Mouse (Mus musculus) hindbrain, embryonic 11.5 days (tissue): ENCODE results near the gene Nudcd3. TPM values are rescaled to one million over a fixed set of nuclear protein-coding genes. Genes with fewer than 3 reads are reported as not detected.
A peak's percentile ranks its signal among the peaks of the same experiment; 100 is the strongest.

Experiments
- ATAC-seq: fragments of 200-750 bp; cut with Nextera tagmentation; 2 replicates; pipeline ENCODE4 v1.8.0; 2017; ENCODE audit warnings: mild to moderate bottlenecking, moderate TSS enrichment, moderate library complexity; ENCODE audit not compliant: low FRiP score
- DNase-seq: peaks from one replicate; pipeline ENCODE4 v3.0.0-alpha.2; 2015; ENCODE audit warnings: low spot score
- H3K27ac ChIP-seq: fragments of 300-500 bp; sonication (generic); 2 replicates; pipeline ENCODE4 v1.5.1; 2014; ENCODE audit warnings: mild to moderate bottlenecking, low read depth, low read length
- H3K27me3 ChIP-seq: fragments of 300-500 bp; sonication (generic); 2 replicates; pipeline ENCODE4 v1.6.1; 2014; ENCODE audit warnings: mild to moderate bottlenecking, low read length, moderate library complexity, mixed read lengths; ENCODE audit not compliant: control insufficient read depth, insufficient read depth
- H3K36me3 ChIP-seq: fragments of 300-500 bp; sonication (generic); 2 replicates; pipeline ENCODE4 v1.6.1; 2014; ENCODE audit warnings: mild to moderate bottlenecking, low read length, moderate library complexity, mixed read lengths; ENCODE audit not compliant: control insufficient read depth, insufficient read depth
- H3K4me1 ChIP-seq: fragments of 300-500 bp; sonication (generic); replicated peaks from 2 replicates; pipeline ENCODE4 v1.6.1; 2014; ENCODE audit warnings: low read length, mixed read lengths; ENCODE audit not compliant: control insufficient read depth, insufficient read depth
- H3K4me2 ChIP-seq: fragments of 300-500 bp; sonication (generic); replicated peaks from 2 replicates; pipeline ENCODE4 v1.6.1; 2014; ENCODE audit warnings: mild to moderate bottlenecking, low read depth, low read length
- H3K4me3 ChIP-seq: fragments of 300-500 bp; sonication (generic); 2 replicates; pipeline ENCODE4 v1.5.1; 2014; ENCODE audit warnings: low read depth, low read length
- H3K9ac ChIP-seq: fragments of 300-500 bp; sonication (generic); 2 replicates; pipeline ENCODE4 v1.6.1; 2014; ENCODE audit warnings: low read depth, low read length
- H3K9me3 ChIP-seq: fragments of 300-500 bp; sonication (generic); 2 replicates; pipeline ENCODE4 v1.6.1; 2016; ENCODE audit warnings: low read length; ENCODE audit not compliant: control insufficient read depth
- WGBS: fragments of 180-500 bp; shearing (Covaris S2); extraction: QIAGEN DNeasy Blood & Tissue Kit; methylation state at CpG from one replicate; pipeline ENCODE4 v1.1.7; 2014; 5-methylcytosine and 5-hydroxymethylcytosine counted together
- polyA plus RNA-seq: library from polyadenylated mRNA; unstranded; fragments of >200 nt; fragmentation: Nextera tagmentation; extraction: Ambion mirVana; gene quantifications from 2 replicates; pipeline ENCODE4 v1.2.1, GENCODE M21; 2014

Gene Nudcd3
- polyA plus RNA-seq, result 40.8 and 43.9 TPM in 2 replicates

DNA sequence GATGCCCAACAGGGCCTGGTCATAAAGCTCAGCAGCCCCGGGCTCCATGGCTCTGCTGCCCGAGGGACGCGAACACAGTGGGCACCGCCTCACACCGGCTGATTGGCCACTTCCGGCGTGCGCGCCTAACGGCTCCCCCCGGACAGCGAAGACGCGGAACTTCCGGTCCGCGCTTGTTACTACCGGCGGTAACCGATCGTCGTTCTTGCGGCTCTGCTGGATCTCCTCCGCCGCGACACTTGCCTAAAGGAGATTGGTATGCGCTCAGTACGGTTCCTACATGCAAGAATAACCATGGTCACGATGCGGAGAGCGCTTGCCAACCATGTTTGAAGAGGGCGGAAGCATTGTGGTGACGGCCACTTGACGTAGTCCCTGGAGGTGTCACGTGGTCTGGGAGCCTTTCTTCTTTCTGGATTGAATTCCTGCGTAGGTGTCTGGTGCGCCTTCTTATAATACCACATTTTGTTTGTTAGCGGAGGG is at the start of gene Nudcd3:
Gene Nudcd3, minus strand, starts transcription at position 329 of the 483 bp plus-strand sequence.
- under 1% methylated on average over 39 of the region's 39 CpGs for WGBS
- peak; percentile 98 for ATAC-seq
- DNase-seq, result peak; percentile 92

DNA sequence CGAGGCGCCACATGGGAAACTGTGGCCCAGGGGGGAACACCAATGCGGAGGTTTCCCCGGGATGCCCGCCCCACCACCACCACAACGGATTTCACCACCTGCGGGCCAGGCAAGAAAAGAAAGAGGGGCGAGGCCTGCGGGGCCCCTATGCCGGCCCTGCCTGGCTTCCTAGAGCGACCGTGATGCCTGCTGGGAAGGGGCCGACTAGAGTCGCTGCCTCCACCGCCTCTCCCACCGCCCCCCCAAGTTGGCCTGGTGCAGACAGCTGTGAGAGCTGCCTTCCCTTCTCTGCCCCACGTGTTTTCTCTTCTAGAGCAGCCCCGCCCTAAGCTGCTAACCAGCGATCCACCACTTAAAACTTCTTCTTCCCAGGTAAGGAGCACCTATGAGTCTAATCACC is 44.5 kb upstream of the Nudcd3 start:
- Histone ChIP-seq H3K4me2 (no peak overlapping the region), H3K27me3 (no peaks in the 10 kb centered on the region), H3K4me3 (no peak overlapping the region), H3K27ac (no peak overlapping the region), H3K4me1 (no peaks in the 10 kb centered on the region), H3K9me3 (no peaks in the 10 kb centered on the region), H3K9ac (no peak overlapping the region), H3K36me3 (no peaks in the 10 kb centered on the region)
- ATAC-seq (no peak), DNase-seq (no peak)
- whole genome bisulfite sequencing, result 42% methylated on average over 18 of the region's 19 CpGs

More for the DNA sequence above, at the start of gene Nudcd3:
- Histone ChIP-seq H3K4me2 (peak within 1 kb of the TSS; percentile 96), H3K4me1 (peaks cover 2% of the 10 kb centered on the region; the same call in 1 of the 2 replicates), H3K9ac (peak within 1 kb of the TSS; percentile 73), H3K27ac (peak within 1 kb of the TSS; percentile 95), H3K9me3 (no peaks in the 10 kb centered on the region), H3K27me3 (no peaks in the 10 kb centered on the region), H3K4me3 (peak within 1 kb of the TSS; percentile 76), H3K36me3 (no peaks in the 10 kb centered on the region)

DNA sequence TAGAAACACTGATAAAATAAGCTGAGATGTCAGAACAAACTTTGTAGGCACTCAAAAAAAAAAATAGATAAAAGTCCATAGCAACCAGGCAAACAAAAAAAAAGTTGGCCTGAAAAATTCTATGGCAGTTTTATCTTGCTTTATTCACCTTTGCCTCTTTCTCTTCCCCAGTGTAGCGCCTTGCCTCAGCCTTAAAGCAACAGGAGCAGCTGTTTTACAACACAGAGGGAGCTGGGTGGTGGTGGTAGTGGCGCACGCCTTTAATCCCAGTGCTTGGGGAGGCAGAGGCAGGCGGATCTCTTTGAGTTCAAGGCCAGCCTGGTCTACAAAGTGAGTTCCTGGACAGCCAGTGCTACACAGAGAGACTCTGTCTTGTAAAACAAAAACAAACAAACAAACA is 32.8 kb upstream of the Nudcd3 start:
- no peak overlapping the region for H3K9ac ChIP-seq
- no peaks in the 10 kb centered on the region for H3K36me3 ChIP-seq
- no peak overlapping the region for H3K4me3 ChIP-seq
- 87% methylated on average over 4 of the region's 4 CpGs for WGBS
- no peaks in the 10 kb centered on the region for H3K27me3 ChIP-seq
- ATAC-seq (no peak), DNase-seq (no peak)
- no peaks in the 10 kb centered on the region for H3K4me1 ChIP-seq
- no peak overlapping the region for H3K27ac ChIP-seq
- no peaks in the 10 kb centered on the region; the same call in 1 of the 2 replicates for H3K9me3 ChIP-seq
- H3K4me2 ChIP-seq, result no peak overlapping the region

DNA sequence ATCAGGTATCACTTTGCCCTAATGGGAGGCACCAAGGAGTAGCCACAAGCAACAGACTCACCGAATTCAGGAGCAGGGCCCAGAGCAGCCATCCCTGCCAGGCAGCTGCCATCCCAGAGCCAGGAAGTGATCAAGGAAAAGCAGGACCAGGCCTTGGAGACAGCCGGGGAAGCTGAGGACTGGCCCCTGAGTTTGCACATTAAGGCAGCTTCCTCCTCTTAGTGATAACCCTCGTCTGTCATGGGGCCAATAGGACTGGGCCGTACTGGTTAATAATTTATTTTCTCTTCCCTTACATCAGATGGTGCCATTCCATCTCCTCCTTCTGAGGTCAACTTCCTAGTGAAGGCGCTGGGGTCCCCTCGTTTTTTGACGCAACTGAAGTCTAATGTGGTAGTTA is 29.8 kb upstream of the Nudcd3 start, which contains the start of gene Npc1l1:
Gene Npc1l1, minus strand, starts transcription at position 132 of the 400 bp plus-strand sequence.
- Histone ChIP-seq H3K4me1 (no peaks in the 10 kb centered on the region), H3K27ac (no peak within 1 kb of the TSS), H3K4me3 (no peak within 1 kb of the TSS), H3K36me3 (no peaks in the 10 kb centered on the region), H3K4me2 (no peak within 1 kb of the TSS), H3K27me3 (no peaks in the 10 kb centered on the region), H3K9me3 (no peaks in the 10 kb centered on the region; the same call in 1 of the 2 replicates), H3K9ac (no peak within 1 kb of the TSS)
- no peak for DNase-seq
- WGBS, result 83% methylated on average over 7 of the region's 7 CpGs
- no peak for ATAC-seq

DNA sequence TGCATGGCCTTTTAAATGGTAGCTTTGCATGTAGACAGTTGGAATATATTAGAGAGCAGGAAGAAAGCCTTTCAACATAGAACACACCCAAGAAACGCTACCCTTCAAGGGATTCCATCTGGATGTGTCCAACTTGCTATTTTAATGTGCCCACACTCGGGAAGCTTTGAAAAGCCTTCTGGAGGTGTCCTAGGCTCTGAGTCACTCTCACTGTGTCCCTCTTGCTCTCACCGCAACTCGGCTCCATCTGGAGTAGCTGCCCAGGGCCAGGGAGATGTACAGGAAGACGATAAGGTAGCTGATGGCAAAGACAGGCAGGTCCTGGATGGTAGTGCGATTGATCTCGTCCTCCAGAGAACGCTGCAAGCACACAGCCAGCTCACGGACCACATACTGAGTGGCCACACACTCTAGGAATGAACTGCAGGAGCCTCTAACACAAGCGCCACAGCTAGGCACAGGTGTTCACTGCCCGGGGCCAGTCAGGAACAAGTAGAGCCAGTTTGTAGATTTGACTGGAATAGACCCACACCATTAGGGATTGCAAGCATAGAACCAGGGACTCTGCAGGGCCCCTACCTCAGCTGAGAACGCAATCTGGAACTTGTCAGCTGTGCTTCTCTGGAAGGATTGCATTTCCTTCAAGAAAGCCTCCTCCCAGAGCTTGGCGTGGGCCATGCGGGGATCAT is 24.5 kb upstream of the Nudcd3 start:
- Histone ChIP-seq H3K9me3 (no peaks in the 10 kb centered on the region), H3K4me1 (no peaks in the 10 kb centered on the region), H3K36me3 (no peaks in the 10 kb centered on the region), H3K9ac (no peak overlapping the region), H3K27ac (no peak overlapping the region), H3K4me2 (no peak overlapping the region), H3K4me3 (no peak overlapping the region), H3K27me3 (no peaks in the 10 kb centered on the region)
- 81% methylated on average over 14 of the region's 14 CpGs for WGBS
- no peak for DNase-seq
- ATAC-seq, result no peak

DNA sequence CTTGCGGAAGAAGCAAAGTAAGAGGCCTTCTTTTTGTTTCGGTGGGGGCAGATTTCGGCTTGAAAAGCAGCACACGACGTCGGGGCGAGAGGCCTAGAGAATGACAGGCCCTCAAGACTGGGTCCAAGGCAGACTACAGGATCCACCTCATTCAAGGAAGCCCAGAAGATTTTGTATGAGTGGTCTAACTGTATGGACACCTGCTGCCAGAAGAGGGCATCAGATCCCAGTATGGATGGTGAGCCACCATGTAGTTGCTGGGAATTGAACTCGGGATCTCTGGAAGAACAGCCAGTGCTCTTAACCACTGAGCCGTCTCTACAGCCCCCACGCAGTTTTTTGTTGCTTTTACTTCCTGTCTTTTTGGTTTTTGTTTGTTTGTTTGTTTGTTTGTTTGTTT is 22.0 kb upstream of the Nudcd3 start:
- Histone ChIP-seq H3K27me3 (no peaks in the 10 kb centered on the region), H3K4me1 (no peaks in the 10 kb centered on the region), H3K36me3 (no peaks in the 10 kb centered on the region), H3K4me2 (no peak overlapping the region), H3K27ac (no peak overlapping the region), H3K4me3 (no peak overlapping the region), H3K9ac (no peak overlapping the region), H3K9me3 (no peaks in the 10 kb centered on the region)
- WGBS, result 92% methylated on average over 10 of the region's 10 CpGs
- DNase-seq (no peak), ATAC-seq (no peak)

DNA sequence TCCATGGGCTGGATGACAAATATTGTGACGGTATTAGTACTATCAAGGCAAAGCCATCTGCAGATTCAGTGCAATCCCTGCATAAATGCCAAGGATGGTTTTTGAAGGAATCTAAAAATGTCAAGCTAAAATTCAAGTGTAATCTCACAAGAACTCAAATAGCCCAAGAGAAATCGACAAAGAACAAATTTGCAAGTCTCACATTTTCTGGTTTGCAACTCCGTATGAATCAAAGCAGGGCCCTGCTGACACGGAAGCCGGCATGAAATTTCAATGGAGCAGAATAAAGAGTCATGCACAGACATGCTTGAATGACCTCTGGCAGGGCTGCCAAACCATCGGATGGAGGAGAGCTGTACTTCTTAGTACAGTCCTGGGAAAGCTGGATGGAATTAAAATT is 19.8 kb upstream of the Nudcd3 start:
- WGBS, result 79% methylated on average over 6 of the region's 6 CpGs
- no peak for ATAC-seq
- H3K27ac ChIP-seq, result no peak overlapping the region

DNA sequence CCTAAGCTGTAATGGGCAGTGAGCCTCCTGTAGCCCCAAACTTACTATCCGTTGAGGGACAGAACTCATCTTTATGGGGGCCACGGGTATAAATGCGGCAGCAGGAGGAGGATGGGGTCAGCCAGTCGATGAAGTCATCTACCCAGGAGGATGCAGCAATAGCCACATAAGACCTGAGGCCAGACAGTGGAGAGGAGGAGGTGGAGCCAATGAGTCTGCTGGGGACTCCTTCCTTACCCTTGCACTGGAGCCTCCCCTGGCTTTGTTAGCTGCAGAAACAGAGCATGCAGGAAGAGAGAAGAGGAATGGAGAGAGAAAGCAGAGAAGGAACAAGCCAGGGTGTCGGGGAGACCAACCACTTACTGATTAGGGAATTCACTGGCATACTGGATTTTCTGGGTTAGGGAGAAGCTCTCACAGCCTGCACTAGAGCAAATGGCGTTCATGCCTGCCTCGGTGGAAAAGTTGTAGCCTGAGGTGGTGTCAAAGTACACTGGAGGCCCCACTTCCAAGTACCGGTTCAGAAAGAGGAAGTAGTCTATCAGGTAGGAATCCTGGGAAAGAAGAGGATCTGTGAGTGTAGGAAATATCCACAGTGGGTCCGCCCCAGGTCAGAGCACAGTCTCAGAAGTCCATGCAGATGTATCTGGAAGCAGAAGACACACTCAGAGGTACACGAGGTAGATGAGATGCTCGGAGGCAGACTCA is 18.1 kb upstream of the Nudcd3 start:
- Histone ChIP-seq H3K9me3 (no peaks in the 10 kb centered on the region), H3K4me3 (no peak overlapping the region), H3K27ac (no peak overlapping the region), H3K36me3 (no peaks in the 10 kb centered on the region), H3K4me2 (no peak overlapping the region), H3K27me3 (no peaks in the 10 kb centered on the region), H3K9ac (no peak overlapping the region), H3K4me1 (no peaks in the 10 kb centered on the region)
- ATAC-seq, result no peak
- DNase-seq, result no peak
- WGBS, result 83% methylated on average over 11 of the region's 11 CpGs

More for the DNA sequence above, 19.8 kb upstream of the Nudcd3 start:
- H3K4me3 ChIP-seq, result no peak overlapping the region
- H3K27me3 ChIP-seq, result no peaks in the 10 kb centered on the region
- no peak overlapping the region for H3K9ac ChIP-seq
- no peaks in the 10 kb centered on the region for H3K36me3 ChIP-seq
- H3K4me1 ChIP-seq, result no peaks in the 10 kb centered on the region
- H3K9me3 ChIP-seq, result no peaks in the 10 kb centered on the region
- no peak for DNase-seq
- no peak overlapping the region for H3K4me2 ChIP-seq
